Mouse (Mus musculus): ENCODE results near the gene B230307C23Rik. TPM values are rescaled to one million over a fixed set of nuclear protein-coding genes. Genes with fewer than 3 reads are reported as not detected.

Gene B230307C23Rik
- 14.0 TPM for polyA plus RNA-seq (2014; fragmentation: Illumina TruSeq; extraction: RNeasy Lipid Tissue Mini Kit (QIAGEN cat#74804); ENCODE audit: low read depth, low replicate concordance)

DNA sequence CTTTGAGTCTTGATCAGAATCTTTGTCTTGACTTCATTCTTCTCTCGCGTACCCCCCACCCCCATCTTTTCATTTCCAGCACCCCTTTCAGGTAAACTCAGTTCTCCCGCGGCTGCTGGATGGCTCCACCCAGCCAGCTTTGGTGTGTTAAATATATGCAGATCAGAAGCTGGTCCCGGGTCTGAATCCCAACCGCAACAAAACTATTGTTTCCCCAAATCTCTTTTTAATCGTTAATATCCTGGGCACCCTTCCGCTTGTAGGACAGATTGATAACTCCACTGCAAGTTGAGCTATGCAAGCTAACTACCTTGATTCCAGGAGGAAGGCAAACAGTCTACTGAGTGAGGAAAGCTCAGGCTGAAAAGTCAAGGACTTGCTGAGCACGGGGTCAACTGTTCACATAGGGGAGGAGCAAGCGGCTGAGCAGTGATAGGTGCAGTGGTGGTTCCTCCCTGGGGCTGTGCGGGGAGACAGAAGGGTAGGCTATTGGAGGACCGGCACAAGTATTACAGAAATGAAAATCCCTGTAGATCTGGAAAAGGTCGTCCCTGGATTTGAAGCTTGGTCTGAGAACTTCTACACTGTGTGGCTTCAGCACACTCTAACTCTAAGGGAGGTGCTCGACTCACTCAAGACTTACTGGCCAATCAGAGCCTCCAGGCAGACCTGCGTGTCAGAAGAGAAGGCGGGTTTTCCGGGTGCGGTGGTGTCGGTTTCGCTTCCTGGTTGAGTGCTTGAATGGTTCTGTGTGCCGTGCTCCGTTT is at the start of gene B230307C23Rik:
Gene B230307C23Rik (plus strand): TSS at position 700 of the 767 bp plus-strand sequence.

DNA sequence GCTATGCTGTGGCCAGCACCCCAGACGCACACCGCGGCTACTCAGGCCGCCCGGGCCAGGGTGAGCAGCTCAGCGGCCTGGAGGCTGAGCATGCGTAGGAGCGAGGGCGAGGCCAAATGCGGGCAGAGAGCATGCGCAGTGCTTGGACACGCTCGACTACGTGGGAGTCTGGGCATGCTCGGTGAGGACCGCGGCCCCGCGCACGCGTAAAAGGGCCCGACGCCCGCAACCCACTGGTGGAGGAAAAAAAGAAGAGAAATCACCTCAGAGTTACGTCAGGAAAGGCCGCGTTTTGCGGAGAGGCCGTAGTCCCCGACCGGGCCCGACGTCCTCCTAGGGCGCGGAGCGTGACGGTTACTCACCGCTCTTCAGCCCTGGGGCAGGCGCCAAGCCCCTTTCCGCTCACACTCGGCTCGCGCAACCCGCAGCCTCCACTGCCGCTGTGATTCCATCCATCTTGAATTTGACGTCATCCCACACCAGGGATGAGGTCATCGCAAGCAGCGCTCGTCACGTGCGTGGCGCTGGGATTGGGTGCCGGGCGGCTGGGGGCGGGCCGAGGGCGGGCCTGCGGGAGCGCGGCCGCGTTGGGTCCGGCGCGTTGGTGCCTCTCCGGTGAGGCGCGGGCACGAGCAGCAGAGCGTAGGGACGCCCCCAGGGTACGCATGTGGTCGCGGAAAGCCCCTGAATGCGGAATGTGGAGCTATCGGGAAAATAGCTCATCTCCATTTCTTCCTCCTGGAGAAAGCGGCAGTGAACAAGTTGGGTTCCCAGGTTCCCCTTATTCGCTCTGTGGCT is 34.8 kb upstream of the B230307C23Rik start, which contains the start of the genes C2cd2 and Zbtb21:
Gene C2cd2 (minus strand): TSS at position 448 of the 798 bp plus-strand sequence.
Gene Zbtb21 (minus strand): TSS at position 472 of the 798 bp plus-strand sequence.

Other genes starting within 250 kb of the B230307C23Rik start
- 1.0 TPM for gene Ripk4, start 233.5 kb upstream of the B230307C23Rik start, polyA plus RNA-seq (2014; fragmentation: Illumina TruSeq; extraction: RNeasy Lipid Tissue Mini Kit (QIAGEN cat#74804); ENCODE audit: low read depth, low replicate concordance)
- 1.4 TPM for gene Prdm15, start 145.5 kb upstream of the B230307C23Rik start, polyA plus RNA-seq (2014; fragmentation: Illumina TruSeq; extraction: RNeasy Lipid Tissue Mini Kit (QIAGEN cat#74804); ENCODE audit: low read depth, low replicate concordance)
- 13.7 TPM for gene C2cd2, start 34.7 kb upstream of the B230307C23Rik start, polyA plus RNA-seq (2014; fragmentation: Illumina TruSeq; extraction: RNeasy Lipid Tissue Mini Kit (QIAGEN cat#74804); ENCODE audit: low read depth, low replicate concordance)
- 3.7 TPM for gene Zbtb21, start 34.7 kb upstream of the B230307C23Rik start, polyA plus RNA-seq (2014; fragmentation: Illumina TruSeq; extraction: RNeasy Lipid Tissue Mini Kit (QIAGEN cat#74804); ENCODE audit: low read depth, low replicate concordance)
- gene A630089N07Rik, start 85.1 kb downstream of the B230307C23Rik start, polyA plus RNA-seq (2014; fragmentation: Illumina TruSeq; extraction: RNeasy Lipid Tissue Mini Kit (QIAGEN cat#74804); ENCODE audit: low read depth, low replicate concordance), result 3.3 TPM